Mouse (Mus musculus): ENCODE results near the gene Pmepa1. TPM values are rescaled to one million over a fixed set of nuclear protein-coding genes. Genes with fewer than 3 reads are reported as not detected.

The Pmepa1 gene
- polyA plus RNA-seq, 1 experiment from 2014 or later = 5.6 TPM

GRCm38 (mm10) chr2:173187182-173187855 is 89.0 kb downstream of the Pmepa1 start:
- H3K27ac ChIP-seq = no peak overlapping the region
- no peak overlapping the region for H3K9ac ChIP-seq
- 42% methylated on average over 8 of the region's 8 CpGs for WGBS
- no peak overlapping the region for H3K4me2 ChIP-seq (replicated peaks)
- no peak overlapping the region for H3K4me3 ChIP-seq
- H3K36me3 ChIP-seq = no peaks in the 10 kb centered on the region
- H3K4me1 ChIP-seq = 0 out of 2 replicates have a peak, but pooled peaks cover 4% of the 10 kb centered on the region
- H3K27me3 ChIP-seq = peaks cover 11% of the 10 kb centered on the region; the same call in 1 of the 2 replicates
- no peaks in the 10 kb centered on the region for H3K9me3 ChIP-seq (replicated peaks)
- ATAC-seq (ENCODE audit: low FRiP score) = no peak

GRCm38 (mm10) chr2:173186047-173186943 is 90.0 kb downstream of the Pmepa1 start:
- 33% methylated on average over 26 of the region's 26 CpGs for WGBS
- Histone ChIP-seq H3K4me3 (no peak overlapping the region), H3K4me1 (0 out of 2 replicates have a peak, but pooled peaks cover 4% of the 10 kb centered on the region), H3K9ac (no peak overlapping the region), H3K9me3 (replicated peaks) (no peaks in the 10 kb centered on the region), H3K27ac (no peak overlapping the region), H3K36me3 (no peaks in the 10 kb centered on the region), H3K4me2 (replicated peaks) (no peak overlapping the region), H3K27me3 (peaks cover 11% of the 10 kb centered on the region; the same call in 1 of the 2 replicates)
- peak; percentile 65 for ATAC-seq (ENCODE audit: low FRiP score)

- peaks cover 16% of the 10 kb centered on the region; the same call in 1 of the 2 replicates for H3K27me3 ChIP-seq
- no peak overlapping the region for H3K27ac ChIP-seq
- H3K9ac ChIP-seq = no peak overlapping the region
- no peaks in the 10 kb centered on the region for H3K36me3 ChIP-seq
- 0 out of 2 replicates have a peak, but pooled peaks cover 4% of the 10 kb centered on the region for H3K4me1 ChIP-seq
- 72% methylated on average over 6 of the region's 6 CpGs for WGBS
- H3K4me2 ChIP-seq (replicated peaks) = no peak overlapping the region
- H3K4me3 ChIP-seq = no peak overlapping the region
- no peaks in the 10 kb centered on the region for H3K9me3 ChIP-seq (replicated peaks)
- ATAC-seq (ENCODE audit: low FRiP score) = no peak
These were observed 91.1 kb downstream of the Pmepa1 start for GRCm38 (mm10) chr2:173185282-173185681.

GRCm38 (mm10) chr2:173184475-173185080 is 91.8 kb downstream of the Pmepa1 start:
- 0 out of 2 replicates have a peak, but pooled peaks cover 4% of the 10 kb centered on the region for H3K4me1 ChIP-seq
- H3K4me3 ChIP-seq = no peak overlapping the region
- no peaks in the 10 kb centered on the region for H3K36me3 ChIP-seq
- no peak overlapping the region for H3K4me2 ChIP-seq (replicated peaks)
- WGBS = 66% methylated on average over 11 of the region's 11 CpGs
- no peak overlapping the region for H3K27ac ChIP-seq
- no peaks in the 10 kb centered on the region for H3K9me3 ChIP-seq (replicated peaks)
- peaks cover 16% of the 10 kb centered on the region; the same call in 1 of the 2 replicates for H3K27me3 ChIP-seq
- H3K9ac ChIP-seq = no peak overlapping the region
- ATAC-seq (ENCODE audit: low FRiP score) = no peak

GRCm38 (mm10) chr2:173183836-173184460 is 92.4 kb downstream of the Pmepa1 start:
- Histone ChIP-seq H3K4me1 (0 out of 2 replicates have a peak, but pooled peaks cover 4% of the 10 kb centered on the region), H3K9me3 (replicated peaks) (no peaks in the 10 kb centered on the region), H3K27ac (no peak overlapping the region), H3K4me2 (replicated peaks) (no peak overlapping the region), H3K36me3 (no peaks in the 10 kb centered on the region), H3K27me3 (peaks cover 16% of the 10 kb centered on the region; the same call in 1 of the 2 replicates), H3K4me3 (no peak overlapping the region), H3K9ac (no peak overlapping the region)
- ATAC-seq (ENCODE audit: low FRiP score) = no peak; the same call in 1 of the 2 replicates
- 12% methylated on average over 8 of the region's 8 CpGs for WGBS

GRCm38 (mm10) chr2:173183311-173183710 is 93.0 kb downstream of the Pmepa1 start:
- 0 out of 2 replicates have a peak, but pooled peaks cover 4% of the 10 kb centered on the region for H3K4me1 ChIP-seq
- no peak overlapping the region for H3K4me3 ChIP-seq
- ATAC-seq (ENCODE audit: low FRiP score) = no peak
- no peak overlapping the region for H3K4me2 ChIP-seq (replicated peaks)
- no peak overlapping the region for H3K27ac ChIP-seq
- 89% methylated on average over 10 of the region's 10 CpGs for WGBS
- no peaks in the 10 kb centered on the region for H3K36me3 ChIP-seq
- H3K9ac ChIP-seq = no peak overlapping the region
- H3K27me3 ChIP-seq = peaks cover 16% of the 10 kb centered on the region; the same call in 1 of the 2 replicates
- no peaks in the 10 kb centered on the region for H3K9me3 ChIP-seq (replicated peaks)

GRCm38 (mm10) chr2:173182796-173183195 is 93.5 kb downstream of the Pmepa1 start:
- ATAC-seq (ENCODE audit: low FRiP score) = no peak
- no peak overlapping the region for H3K4me3 ChIP-seq
- H3K9me3 ChIP-seq (replicated peaks) = no peaks in the 10 kb centered on the region
- WGBS = 76% methylated on average over 7 of the region's 7 CpGs
- H3K27me3 ChIP-seq = peaks cover 16% of the 10 kb centered on the region; the same call in 1 of the 2 replicates
- 0 out of 2 replicates have a peak, but pooled peaks cover 4% of the 10 kb centered on the region for H3K4me1 ChIP-seq
- no peaks in the 10 kb centered on the region for H3K36me3 ChIP-seq
- no peak overlapping the region for H3K27ac ChIP-seq
- no peak overlapping the region for H3K4me2 ChIP-seq (replicated peaks)
- H3K9ac ChIP-seq = no peak overlapping the region

- no peak overlapping the region for H3K27ac ChIP-seq
- WGBS = 89% methylated on average over 7 of the region's 7 CpGs
- H3K4me2 ChIP-seq (replicated peaks) = no peak overlapping the region
- 0 out of 2 replicates have a peak, but pooled peaks cover 4% of the 10 kb centered on the region for H3K4me1 ChIP-seq
- no peak for ATAC-seq (ENCODE audit: low FRiP score)
- H3K9ac ChIP-seq = no peak overlapping the region
- H3K27me3 ChIP-seq = peaks cover 14% of the 10 kb centered on the region
- no peaks in the 10 kb centered on the region for H3K36me3 ChIP-seq
- no peak overlapping the region for H3K4me3 ChIP-seq
- no peaks in the 10 kb centered on the region for H3K9me3 ChIP-seq (replicated peaks)
These were observed 94.4 kb downstream of the Pmepa1 start for GRCm38 (mm10) chr2:173181901-173182300.

- H3K9me3 ChIP-seq (replicated peaks) = no peaks in the 10 kb centered on the region
- H3K4me1 ChIP-seq = 0 out of 2 replicates have a peak, but pooled peaks cover 4% of the 10 kb centered on the region
- H3K36me3 ChIP-seq = no peaks in the 10 kb centered on the region
- no peak overlapping the region for H3K4me3 ChIP-seq
- WGBS = 63% methylated on average over 5 of the region's 5 CpGs
- no peak overlapping the region for H3K9ac ChIP-seq
- H3K27ac ChIP-seq = no peak overlapping the region
- no peak overlapping the region for H3K4me2 ChIP-seq (replicated peaks)
- peaks cover 14% of the 10 kb centered on the region for H3K27me3 ChIP-seq
- ATAC-seq (ENCODE audit: low FRiP score) = no peak
These were observed 94.8 kb downstream of the Pmepa1 start for GRCm38 (mm10) chr2:173181486-173181885.

- no peaks in the 10 kb centered on the region for H3K9me3 ChIP-seq (replicated peaks)
- no peak overlapping the region for H3K4me3 ChIP-seq
- H3K27me3 ChIP-seq = peaks cover 14% of the 10 kb centered on the region
- H3K27ac ChIP-seq = no peak overlapping the region
- H3K9ac ChIP-seq = no peak overlapping the region
- ATAC-seq (ENCODE audit: low FRiP score) = no peak
- no peak overlapping the region for H3K4me2 ChIP-seq (replicated peaks)
- H3K4me1 ChIP-seq = 0 out of 2 replicates have a peak, but pooled peaks cover 4% of the 10 kb centered on the region
- 82% methylated on average over 11 of the region's 11 CpGs for WGBS
- H3K36me3 ChIP-seq = no peaks in the 10 kb centered on the region
These were observed 95.5 kb downstream of the Pmepa1 start for GRCm38 (mm10) chr2:173180721-173181388.

- H3K27me3 ChIP-seq = peaks cover 14% of the 10 kb centered on the region
These were observed 96.3 kb downstream of the Pmepa1 start for GRCm38 (mm10) chr2:173180026-173180425.

More at GRCm38 (mm10) chr2:173180026-173180425, 96.3 kb downstream of the Pmepa1 start:
- Histone ChIP-seq H3K9me3 (replicated peaks) (no peaks in the 10 kb centered on the region), H3K4me2 (replicated peaks) (no peak overlapping the region), H3K4me1 (0 out of 2 replicates have a peak, but pooled peaks cover 4% of the 10 kb centered on the region), H3K9ac (no peak overlapping the region), H3K4me3 (no peak overlapping the region), H3K27ac (no peak overlapping the region), H3K36me3 (no peaks in the 10 kb centered on the region)
- 73% methylated on average over 4 of the region's 4 CpGs for WGBS
- ATAC-seq (ENCODE audit: low FRiP score) = no peak

Measured in hindbrain, embryonic 12.5 days (tissue).